Mouse (Mus musculus): ENCODE measurements at regions not wholly inside any gene's neighbourhood (a gene's known extent, or its start where the extent isn't known, plus 50 kb on each side); places are given as distances from the start of the nearest gene placed in this dataset.

DNA sequence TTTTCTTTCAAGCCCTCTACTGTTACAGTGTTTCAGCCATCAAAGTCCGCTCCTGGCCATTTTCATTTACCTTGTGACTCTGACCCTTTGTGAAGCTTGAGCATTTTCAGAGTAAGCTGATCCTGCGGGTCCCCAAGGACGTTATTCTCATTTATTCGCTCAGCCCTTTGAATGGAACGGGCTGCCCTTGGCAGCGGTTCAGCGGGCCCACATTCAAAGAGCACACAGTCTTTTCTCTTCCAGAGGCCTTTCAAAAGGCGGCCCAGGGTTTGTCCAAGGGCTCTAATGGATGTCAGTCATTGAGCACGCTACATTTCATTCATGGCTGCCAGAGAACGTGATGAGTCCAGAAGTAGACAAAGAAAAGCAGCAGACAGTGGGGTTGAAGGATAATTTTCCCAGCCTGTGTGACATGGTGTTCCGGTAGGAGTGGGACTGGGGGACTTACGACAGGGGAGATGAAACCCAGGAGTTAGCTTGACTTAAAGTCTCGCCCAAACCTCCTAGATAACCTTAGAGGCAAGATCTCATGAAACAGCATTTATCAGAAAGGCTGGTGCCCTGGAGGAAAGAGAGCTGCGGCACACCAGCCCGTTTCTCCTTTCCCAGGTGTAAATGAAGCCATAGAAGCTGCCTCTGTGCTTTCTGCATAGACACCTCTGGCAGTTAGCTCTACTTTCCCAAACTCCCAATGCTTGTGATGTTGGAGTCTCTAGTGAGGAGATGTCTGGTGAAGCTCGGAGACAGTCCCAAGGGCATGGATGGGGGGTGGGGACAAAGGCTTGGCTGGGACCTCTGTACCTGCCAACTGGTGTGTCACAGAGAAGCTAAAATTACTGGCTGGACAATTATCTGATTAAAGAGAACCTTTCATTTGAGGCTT lies 112.2 kb downstream of the Rps12 start:
- no peak for TF ChIP-seq MAX (IDR thresholded peaks at IDR 0.05; ENCODE audit: low read depth)
- TF ChIP-seq USF1 (IDR thresholded peaks at IDR 0.05; ENCODE audit: low read depth): no peak
- TF ChIP-seq MYOG (IDR thresholded peaks at IDR 0.05; ENCODE audit: control insufficient read depth in 1 of 3, insufficient read depth in 1 of 3, insufficient read length in 2 of 3, low read depth in 2 of 3): no peak
- TF ChIP-seq TCF12 (IDR thresholded peaks at IDR 0.05; ENCODE audit: insufficient read depth, poor library complexity, severe bottlenecking): no peak
- no peak for TF ChIP-seq POLR2A (IDR thresholded peaks at IDR 0.05; ENCODE audit: insufficient read length, low read depth)
- no peak for TF ChIP-seq CEBPB (IDR thresholded peaks at IDR 0.05; ENCODE audit: insufficient read depth, poor library complexity, severe bottlenecking)
- TF ChIP-seq REST (IDR thresholded peaks at IDR 0.05; ENCODE audit: insufficient read depth, insufficient read length): no peak
- no peak for TF ChIP-seq POLR2AphosphoS2 (IDR thresholded peaks at IDR 0.05; ENCODE audit: insufficient read length, low read depth)
- TF ChIP-seq TCF3 (IDR thresholded peaks at IDR 0.05; ENCODE audit: insufficient read length, low read depth): no peak

All from myocyte (in vitro differentiated cells).